Mouse (Mus musculus): Measurements from ENCODE around the gene Rhox2a.
"Not testable (repeated sequence)": the region's sequence is repeated elsewhere in the genome, so short reads cannot be mapped to it uniquely, and the experiment has no call there.

The Rhox2a gene

GRCm38 (mm10) chrX:37244676-37245075, at the start of gene Rhox2a:
Gene Rhox2a, plus strand, starts transcription at chrX:37244976.
- DNase-seq (ENCODE audit: low spot score in 2 of 2), result not testable (repeated sequence)

- no peak for DNase-seq (ENCODE audit: low spot score in 2 of 2)
Observed at GRCm38 (mm10) chrX:37198676-37199075, 46.1 kb upstream of the Rhox2a start.

- no peak for DNase-seq (ENCODE audit: low spot score in 2 of 2)
Observed at GRCm38 (mm10) chrX:37210941-37211340, 33.8 kb upstream of the Rhox2a start, which contains the start of gene Gm9. Gene Gm9, minus strand, starts transcription at chrX:37211041.

- not testable (repeated sequence) for DNase-seq (ENCODE audit: low spot score in 2 of 2)
Observed at GRCm38 (mm10) chrX:37222158-37222557, 22.6 kb upstream of the Rhox2a start, which contains the start of gene Rhox1. Gene Rhox1, minus strand, starts transcription at chrX:37222258.

- DNase-seq (ENCODE audit: low spot score in 2 of 2), result not testable (repeated sequence)
Observed at GRCm38 (mm10) chrX:37249619-37250018, 4.8 kb downstream of the Rhox2a start, which contains the start of gene Rhox3a. Gene Rhox3a, plus strand, starts transcription at chrX:37249919.

DNA sequence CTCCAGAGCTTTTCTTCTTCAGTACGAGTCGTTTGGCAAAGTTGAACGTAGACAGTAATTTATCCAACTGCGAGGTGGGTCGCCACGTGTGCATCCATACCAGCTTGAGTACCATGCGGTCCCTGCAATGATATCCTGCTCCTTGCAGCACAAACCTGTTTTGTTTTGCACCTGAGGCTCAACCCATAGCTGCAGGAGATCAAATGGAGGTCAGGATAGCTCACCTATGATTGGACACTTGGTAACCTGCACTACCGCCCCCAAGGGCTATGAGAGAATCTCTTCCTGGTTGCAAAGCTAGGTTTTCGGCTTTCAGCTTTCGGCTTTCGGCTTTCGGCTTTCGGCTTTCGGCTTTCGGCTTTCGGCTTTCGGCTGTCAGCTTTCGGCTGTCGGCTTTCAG, 20.3 kb downstream of the Rhox2a start, which contains the start of gene Rhox4a:
Gene Rhox4a (plus strand): TSS at position 301 of the 400 bp plus-strand sequence.
- not testable (repeated sequence) for DNase-seq (ENCODE audit: low spot score in 2 of 2)

Data from urinary bladder, postnatal 36 days (tissue).